Mouse (Mus musculus): Measurements from ENCODE around the gene Krtap1-4.

Krtap1-4 gene

DNA sequence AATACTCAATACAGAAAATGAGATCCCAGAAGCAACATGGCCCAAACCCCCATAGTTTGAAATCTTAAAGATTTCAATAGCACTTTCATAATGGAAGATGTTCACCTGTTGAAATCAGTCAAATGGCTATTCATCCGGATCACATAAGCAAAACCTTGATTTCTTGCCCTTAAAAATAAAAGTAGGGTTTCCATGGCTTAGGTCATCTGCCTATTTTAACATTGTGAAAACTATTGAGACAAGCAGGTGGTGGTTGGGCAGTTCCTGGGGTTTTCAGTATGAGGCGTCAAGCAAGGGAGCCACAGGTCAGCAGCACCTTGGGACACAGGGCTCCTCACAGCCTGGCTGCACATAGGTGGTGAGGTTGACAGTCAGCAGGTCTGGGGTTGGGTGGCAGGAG lies 27.3 kb downstream of the Krtap1-4 start:
- in situ Hi-C loops (cut with MboI; ENCODE audit: unreplicated experiment in 2 of 2), result no loop called here

- in situ Hi-C loops (cut with MboI; ENCODE audit: unreplicated experiment in 2 of 2), result no loop called here
These were observed 32.7 kb downstream of the Krtap1-4 start, which contains the start of gene Krtap3-3 for GRCm38 (mm10) chr11:99550765-99551164. Gene Krtap3-3 (minus strand): TSS chr11:99550865.

GRCm38 (mm10) chr11:99547892-99548291 lies 35.6 kb downstream of the Krtap1-4 start:
- in situ Hi-C loops (cut with MboI; ENCODE audit: unreplicated experiment in 2 of 2), result no loop called here

GRCm38 (mm10) chr11:99539721-99540120 lies 43.7 kb downstream of the Krtap1-4 start:
- in situ Hi-C loops (cut with MboI; ENCODE audit: unreplicated experiment in 2 of 2), result no loop called here
